Mouse (Mus musculus): ENCODE measurements around the gene Dhx34.
A peak's percentile ranks its signal among the peaks of the same experiment; 100 is the strongest.
"Not testable (repeated sequence)": the region's sequence is repeated elsewhere in the genome, so short reads cannot be mapped to it uniquely, and the experiment has no call there.

The Dhx34 gene

GRCm38 (mm10) chr7:16221582-16222272, at the start of gene Dhx34:
TSS of gene Dhx34 (minus strand) at chr7:16222037.
- peak; percentile 95 for DNase-seq (ENCODE audit: low read depth, low spot score)

GRCm38 (mm10) chr7:16271139-16271538, 49.3 kb upstream of the Dhx34 start:
- no peak for DNase-seq (ENCODE audit: low read depth, low spot score)

GRCm38 (mm10) chr7:16266593-16266992, 44.8 kb upstream of the Dhx34 start:
- DNase-seq (ENCODE audit: low read depth, low spot score): not testable (repeated sequence)

- no peak for DNase-seq (ENCODE audit: low read depth, low spot score)
Measured at GRCm38 (mm10) chr7:16265856-16266255, 44.0 kb upstream of the Dhx34 start.

- DNase-seq (ENCODE audit: low read depth, low spot score): no peak
Measured at GRCm38 (mm10) chr7:16263843-16264242, 42.0 kb upstream of the Dhx34 start.

- no peak for DNase-seq (ENCODE audit: low read depth, low spot score)
Measured at GRCm38 (mm10) chr7:16263015-16263787, 41.4 kb upstream of the Dhx34 start.

DNA sequence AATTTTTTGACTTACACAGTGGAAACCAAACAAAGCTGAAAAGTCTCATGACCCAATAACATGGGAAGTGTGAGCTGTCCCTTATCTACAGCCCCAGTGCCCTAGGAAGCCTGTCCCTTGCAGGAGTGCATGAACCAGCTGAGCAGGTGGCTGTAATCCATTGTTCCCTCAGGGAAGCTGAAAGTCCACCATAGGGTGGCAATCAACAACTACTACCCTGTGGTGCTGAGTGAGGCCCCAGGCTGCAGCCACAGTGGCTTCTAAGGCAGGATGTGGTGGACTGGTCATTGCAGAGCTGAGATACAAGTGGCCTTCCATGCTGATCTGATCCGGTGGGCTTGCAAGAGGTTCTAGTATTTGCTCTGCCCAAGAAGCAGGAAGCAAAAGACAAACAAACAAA, 39.3 kb upstream of the Dhx34 start:
- DNase-seq (ENCODE audit: low read depth, low spot score): no peak

- DNase-seq (ENCODE audit: low read depth, low spot score): no peak
Measured at GRCm38 (mm10) chr7:16259110-16259590, 37.3 kb upstream of the Dhx34 start, which contains the start of gene C5ar1. TSS of gene C5ar1 (minus strand) at chr7:16259540.

DNA sequence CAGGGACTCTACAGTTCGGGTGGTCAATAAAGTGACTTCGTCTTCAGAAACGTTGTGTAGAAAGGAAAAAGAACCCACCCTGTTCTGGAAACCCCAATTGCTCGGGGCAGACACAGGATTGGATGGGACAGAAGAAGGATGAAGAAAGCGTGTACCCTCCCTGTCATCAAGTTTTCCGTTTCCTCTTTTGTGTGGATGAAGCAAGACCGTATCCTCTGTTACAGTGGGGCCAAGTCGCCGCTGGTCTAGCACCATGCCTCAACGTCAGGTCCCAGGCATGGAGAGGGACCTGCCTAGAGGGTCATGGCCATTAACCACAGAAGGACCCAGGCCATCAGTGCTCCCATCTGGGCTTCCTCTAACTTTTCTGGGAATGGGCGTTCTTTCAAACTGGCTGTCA, 36.0 kb upstream of the Dhx34 start:
- DNase-seq (ENCODE audit: low read depth, low spot score): no peak

DNA sequence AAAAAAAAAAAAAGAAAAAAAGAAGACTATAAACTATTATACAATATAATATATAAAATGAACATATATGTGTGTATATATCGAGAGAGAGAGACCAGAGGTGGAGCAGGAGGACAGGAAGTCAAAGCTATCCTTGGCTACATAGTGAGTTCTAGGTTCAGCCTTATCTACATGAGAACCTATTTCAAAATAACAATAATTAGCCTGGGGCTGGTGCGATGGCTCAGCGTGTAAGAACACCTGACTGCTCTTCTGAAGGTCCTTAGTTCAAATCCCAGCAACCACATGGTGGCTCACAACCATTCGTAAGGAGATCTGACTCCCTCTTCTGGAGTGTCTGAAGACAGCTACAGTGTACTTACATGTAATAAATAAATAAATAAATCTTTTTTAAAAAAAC, 34.1 kb upstream of the Dhx34 start:
- DNase-seq (ENCODE audit: low read depth, low spot score): not testable (repeated sequence)

- no peak for DNase-seq (ENCODE audit: low read depth, low spot score)
Measured at GRCm38 (mm10) chr7:16254195-16254594, 32.4 kb upstream of the Dhx34 start.

DNA sequence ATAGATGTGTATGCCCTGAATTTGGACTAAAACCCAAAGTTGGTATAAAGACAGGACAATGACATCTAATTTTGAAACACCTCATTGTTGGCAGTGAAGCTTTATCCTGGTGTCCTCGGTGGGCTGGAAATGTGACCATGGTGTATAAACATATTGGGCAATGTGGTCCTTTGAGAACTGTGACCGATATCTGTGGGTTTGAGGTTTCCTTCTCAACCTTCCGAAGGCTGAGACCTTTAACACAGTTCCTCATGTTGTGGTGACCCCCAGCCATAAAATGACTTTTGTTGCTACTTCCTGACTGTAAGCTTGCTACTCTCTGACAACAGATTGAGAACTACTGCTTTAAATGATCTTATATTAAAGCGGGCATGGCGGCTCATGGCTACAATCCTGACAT, 28.9 kb upstream of the Dhx34 start:
- DNase-seq (ENCODE audit: low read depth, low spot score): no peak

DNA sequence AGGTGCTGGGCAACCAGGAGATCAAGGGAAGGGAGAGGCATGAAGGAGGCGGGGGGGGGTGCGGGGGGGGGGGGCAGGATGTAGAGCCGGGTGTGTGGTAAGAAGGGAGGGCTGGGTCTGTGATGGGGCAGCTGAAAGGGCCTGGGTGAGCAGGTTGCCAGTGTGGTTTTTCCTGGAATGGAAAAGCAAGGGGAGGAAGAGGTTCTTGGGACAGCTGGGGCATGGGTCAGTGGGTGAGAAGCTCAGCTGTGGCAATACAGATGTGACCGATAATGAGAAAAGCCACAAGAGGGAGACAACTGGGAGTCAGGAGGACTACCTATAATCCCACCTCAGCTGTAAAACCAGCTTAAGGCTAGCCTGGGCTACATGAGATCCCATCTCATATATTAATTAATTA, 24.1 kb upstream of the Dhx34 start:
- DNase-seq (ENCODE audit: low read depth, low spot score): no peak

- DNase-seq (ENCODE audit: low read depth, low spot score): no peak
Measured at GRCm38 (mm10) chr7:16244067-16244466, 22.2 kb upstream of the Dhx34 start, which contains the start of gene C5ar2. TSS of gene C5ar2 (minus strand) at chr7:16244154.

GRCm38 (mm10) chr7:16242198-16242597, 20.4 kb upstream of the Dhx34 start:
- DNase-seq (ENCODE audit: low read depth, low spot score): no peak

DNA sequence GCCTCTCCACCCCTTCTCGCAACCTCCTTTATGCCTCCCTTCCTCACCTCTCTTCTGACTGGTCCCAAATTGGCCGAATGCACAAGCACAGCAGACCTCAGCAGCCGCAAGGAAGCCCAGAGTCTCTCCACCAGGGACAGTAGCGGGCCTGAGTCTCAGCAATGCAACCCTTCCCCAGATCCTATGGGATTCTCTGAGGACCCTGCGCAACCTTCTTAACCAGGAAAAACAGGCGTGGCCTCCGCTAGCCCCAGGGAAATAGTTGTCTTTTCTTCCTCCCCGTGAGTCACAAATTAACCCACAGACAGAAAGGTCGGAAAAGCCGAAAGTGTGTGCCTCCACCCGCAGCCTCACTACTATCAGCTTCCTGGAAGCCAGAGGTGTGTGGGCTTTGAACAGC, 19.9 kb upstream of the Dhx34 start:
- DNase-seq (ENCODE audit: low read depth, low spot score): no peak

- DNase-seq (ENCODE audit: low read depth, low spot score): no peak
Measured at GRCm38 (mm10) chr7:16240978-16241303, 19.1 kb upstream of the Dhx34 start.

- DNase-seq (ENCODE audit: low read depth, low spot score): no peak
Measured at GRCm38 (mm10) chr7:16240281-16240977, 18.6 kb upstream of the Dhx34 start.

DNA sequence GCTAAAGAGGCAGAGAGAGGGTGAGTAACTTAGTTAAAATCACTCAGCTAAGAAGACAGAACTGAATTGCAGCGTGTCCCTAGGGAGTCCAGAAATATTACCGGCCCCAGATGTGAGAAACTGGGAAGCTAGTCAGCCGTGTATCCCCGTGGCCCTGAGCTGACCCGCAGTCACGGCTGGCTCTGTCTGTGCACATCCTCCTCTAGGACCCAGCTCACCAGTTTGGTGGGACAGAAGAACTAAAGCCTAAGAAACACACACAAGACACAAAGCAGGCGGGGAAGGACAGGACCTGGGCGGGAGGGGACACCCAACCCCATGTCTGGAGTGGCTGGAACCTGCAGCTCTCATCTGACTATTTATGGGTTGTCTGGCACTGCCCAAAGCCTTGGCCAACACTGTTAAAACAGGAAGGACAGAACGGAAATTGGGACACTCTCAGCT, 17.7 kb upstream of the Dhx34 start:
- no peak for DNase-seq (ENCODE audit: low read depth, low spot score)

DNA sequence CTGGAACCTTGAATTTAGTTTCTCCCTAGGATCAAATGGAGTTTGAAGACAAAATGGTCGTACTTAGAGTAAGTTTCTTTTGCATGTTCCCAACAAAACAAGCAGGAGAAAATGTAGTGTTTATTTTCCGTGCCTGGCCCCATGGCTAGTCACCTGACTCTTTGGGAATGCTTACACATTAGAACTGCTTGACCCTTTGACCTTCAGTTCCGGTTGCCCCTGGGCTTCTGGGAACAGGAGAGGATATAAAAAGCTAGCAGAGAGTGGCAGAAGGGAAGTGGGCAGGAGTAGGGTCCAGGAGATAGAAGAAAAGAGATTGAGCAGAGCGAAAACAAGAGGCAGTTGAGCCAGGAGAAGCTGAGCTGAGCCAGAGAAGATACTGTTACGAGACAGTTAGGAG, 8.0 kb upstream of the Dhx34 start:
- DNase-seq (ENCODE audit: low read depth, low spot score): no peak

- no peak for DNase-seq (ENCODE audit: low read depth, low spot score)
Measured at GRCm38 (mm10) chr7:16213986-16214385, 7.9 kb downstream of the Dhx34 start.

- no peak for DNase-seq (ENCODE audit: low read depth, low spot score)
Measured at GRCm38 (mm10) chr7:16213196-16213595, 8.6 kb downstream of the Dhx34 start.
